Mouse (Mus musculus) embryonic facial prominence, embryonic 15.5 days (tissue): ENCODE data around the gene Ror1. TPM values are rescaled to one million over a fixed set of nuclear protein-coding genes. Genes with fewer than 3 reads are reported as not detected.
A peak's percentile ranks its signal among the peaks of the same experiment; 100 is the strongest.

Source experiments
- ATAC-seq: fragments of 200-750 bp; cut with Nextera tagmentation; 2 replicates; pipeline ENCODE4 v1.8.0; 2017; ENCODE audit warnings: low read depth, moderate TSS enrichment; ENCODE audit not compliant: insufficient number of reproducible peaks, low FRiP score, low TSS enrichment
- H3K27ac ChIP-seq: fragments of 300-500 bp; sonication (generic); replicated peaks from 2 replicates; pipeline ENCODE4 v1.5.1; 2015; ENCODE audit warnings: mild to moderate bottlenecking, inconsistent platforms
- H3K27me3 ChIP-seq: fragments of 300-500 bp; sonication (generic); 2 replicates; pipeline ENCODE4 v1.6.1; 2015; ENCODE audit warnings: inconsistent platforms
- H3K36me3 ChIP-seq: fragments of 300-500 bp; sonication (generic); 2 replicates; pipeline ENCODE4 v1.6.1; 2015; ENCODE audit warnings: mild to moderate bottlenecking, inconsistent platforms
- H3K4me1 ChIP-seq: fragments of 300-500 bp; sonication (generic); 2 replicates; pipeline ENCODE4 v1.6.1; 2015; ENCODE audit warnings: inconsistent platforms
- H3K4me2 ChIP-seq: fragments of 300-500 bp; sonication (generic); replicated peaks from 2 replicates; pipeline ENCODE4 v1.6.1; 2015; ENCODE audit warnings: mild to moderate bottlenecking, inconsistent platforms
- H3K4me3 ChIP-seq: fragments of 300-500 bp; sonication (generic); replicated peaks from 2 replicates; pipeline ENCODE4 v1.5.1; 2015; ENCODE audit warnings: mild to moderate bottlenecking, inconsistent platforms
- H3K9ac ChIP-seq: fragments of 300-500 bp; sonication (generic); 2 replicates; pipeline ENCODE4 v1.6.1; 2015; ENCODE audit warnings: inconsistent platforms
- H3K9me3 ChIP-seq: fragments of 300-500 bp; sonication (generic); replicated peaks from 2 replicates; pipeline ENCODE4 v1.6.1; 2016; ENCODE audit warnings: inconsistent platforms
- WGBS: fragments of 180-500 bp; shearing (Covaris S2); methylation state at CpG from one replicate; pipeline ENCODE4 v1.1.7; 2015; 5-methylcytosine and 5-hydroxymethylcytosine counted together
- polyA plus RNA-seq: library from polyadenylated mRNA; unstranded; fragments of >200 nt; fragmentation: Nextera tagmentation; extraction: Ambion mirVana; gene quantifications from 2 replicates; pipeline ENCODE4 v1.2.1, GENCODE M21; 2015

Ror1 gene
- polyA plus RNA-seq, 1 experiment from 2014 or later = 11.7 TPM

DNA sequence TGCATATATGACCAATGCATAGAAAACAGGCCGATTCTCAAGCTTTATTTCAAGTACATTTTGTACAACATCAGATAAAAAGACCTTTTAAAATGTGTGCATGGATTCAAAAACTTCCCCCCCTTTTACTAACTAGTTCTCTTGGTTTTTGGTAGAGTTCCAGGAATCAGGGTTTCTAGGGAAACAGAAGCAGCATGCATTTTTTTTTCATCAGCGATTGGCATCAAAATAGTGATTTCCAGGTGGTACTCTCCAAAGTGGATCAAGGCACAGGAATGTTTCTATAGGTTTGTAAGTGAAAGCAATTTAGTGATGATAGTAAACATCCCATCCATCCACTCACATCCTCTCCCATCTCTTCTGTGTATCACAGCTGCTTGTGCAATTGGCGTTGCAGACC, 98.5 kb downstream of the Ror1 start:
- H3K36me3 ChIP-seq = no peaks in the 10 kb centered on the region
- H3K9ac ChIP-seq = no peak overlapping the region
- no peak overlapping the region for H3K4me2 ChIP-seq
- no peak overlapping the region for H3K4me3 ChIP-seq
- 63% methylated on average over 3 of the region's 3 CpGs for WGBS
- no peak overlapping the region for H3K27ac ChIP-seq
- ATAC-seq = no peak
- H3K27me3 ChIP-seq = no peaks in the 10 kb centered on the region
- H3K4me1 ChIP-seq = no peaks in the 10 kb centered on the region
- H3K9me3 ChIP-seq = no peaks in the 10 kb centered on the region

- peaks cover 1% of the 10 kb centered on the region; the same call in 1 of the 2 replicates for H3K4me1 ChIP-seq
- no peak overlapping the region for H3K9ac ChIP-seq
- H3K4me3 ChIP-seq = no peak overlapping the region
- no peaks in the 10 kb centered on the region for H3K27me3 ChIP-seq
- no peaks in the 10 kb centered on the region for H3K36me3 ChIP-seq
- ATAC-seq = no peak
- WGBS = 79% methylated on average over 5 of the region's 5 CpGs
- H3K4me2 ChIP-seq = no peak overlapping the region
- no peak overlapping the region for H3K27ac ChIP-seq
- no peaks in the 10 kb centered on the region for H3K9me3 ChIP-seq
Observed at GRCm38 (mm10) chr4:100196255-100196793, 100.7 kb downstream of the Ror1 start.

DNA sequence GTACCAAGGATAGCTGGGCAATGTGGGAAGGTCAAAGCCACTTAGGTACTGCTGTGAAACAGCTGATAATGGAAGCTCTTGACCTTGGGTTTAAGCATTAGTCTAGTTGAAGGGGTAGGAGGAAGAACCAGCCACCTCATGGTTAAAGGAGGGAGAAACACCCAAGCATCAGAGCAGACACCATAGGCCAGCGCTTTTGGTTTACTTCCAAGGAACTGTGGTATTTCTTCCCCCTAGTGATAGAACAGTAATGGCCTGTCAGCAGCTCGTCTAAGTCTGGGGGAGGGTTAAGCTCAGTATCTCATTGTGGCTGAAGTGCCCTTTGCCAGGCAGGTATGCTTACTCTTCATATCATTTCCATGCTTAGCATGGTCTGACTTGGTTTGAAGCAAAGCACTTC, 102.7 kb downstream of the Ror1 start:
- H3K9me3 ChIP-seq = no peaks in the 10 kb centered on the region
- ATAC-seq = no peak
- no peaks in the 10 kb centered on the region for H3K36me3 ChIP-seq
- no peak overlapping the region for H3K4me2 ChIP-seq
- 54% methylated on average over 2 of the region's 2 CpGs for WGBS
- H3K9ac ChIP-seq = no peak overlapping the region
- peaks cover 4% of the 10 kb centered on the region; the same call in 1 of the 2 replicates for H3K4me1 ChIP-seq
- no peak overlapping the region for H3K4me3 ChIP-seq
- no peak overlapping the region for H3K27ac ChIP-seq
- H3K27me3 ChIP-seq = no peaks in the 10 kb centered on the region

DNA sequence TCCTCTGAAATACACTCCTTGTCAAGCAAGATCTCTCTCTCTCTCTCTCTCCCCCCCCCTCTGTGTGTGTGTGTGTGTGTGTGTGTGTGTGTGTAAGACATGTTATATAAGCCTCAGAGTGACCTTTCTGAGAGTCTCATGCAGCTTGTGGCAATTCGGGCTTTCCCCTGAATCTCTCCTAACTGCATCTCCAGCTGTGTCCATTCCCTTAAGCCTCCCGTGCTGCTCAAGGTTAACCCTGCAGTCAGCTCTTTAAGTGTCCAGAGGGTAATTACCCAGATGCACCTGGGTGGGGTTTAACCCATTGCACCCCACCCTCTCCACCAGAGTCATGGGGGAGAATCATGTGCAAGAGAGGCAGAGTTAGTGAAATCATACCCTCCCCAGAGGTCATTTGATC, 105.7 kb downstream of the Ror1 start:
- Histone ChIP-seq H3K36me3 (no peaks in the 10 kb centered on the region), H3K4me3 (no peak overlapping the region), H3K4me2 (no peak overlapping the region), H3K9me3 (no peaks in the 10 kb centered on the region), H3K27me3 (no peaks in the 10 kb centered on the region), H3K4me1 (peaks cover 8% of the 10 kb centered on the region; the same call in 1 of the 2 replicates), H3K27ac (no peak overlapping the region), H3K9ac (no peak overlapping the region)
- ATAC-seq = no peak
- 27% methylated on average over 2 of the region's 2 CpGs for WGBS

- H3K36me3 ChIP-seq = no peaks in the 10 kb centered on the region
- H3K27me3 ChIP-seq = no peaks in the 10 kb centered on the region
- H3K27ac ChIP-seq = no peak overlapping the region
- H3K4me3 ChIP-seq = no peak overlapping the region
- H3K4me2 ChIP-seq = no peak overlapping the region
- no peak overlapping the region for H3K9ac ChIP-seq
- peaks cover 8% of the 10 kb centered on the region; the same call in 1 of the 2 replicates for H3K4me1 ChIP-seq
- 61% methylated on average over 5 of the region's 5 CpGs for WGBS
- H3K9me3 ChIP-seq = no peaks in the 10 kb centered on the region
- ATAC-seq = no peak
Observed at GRCm38 (mm10) chr4:100203066-100203465, 107.5 kb downstream of the Ror1 start.

DNA sequence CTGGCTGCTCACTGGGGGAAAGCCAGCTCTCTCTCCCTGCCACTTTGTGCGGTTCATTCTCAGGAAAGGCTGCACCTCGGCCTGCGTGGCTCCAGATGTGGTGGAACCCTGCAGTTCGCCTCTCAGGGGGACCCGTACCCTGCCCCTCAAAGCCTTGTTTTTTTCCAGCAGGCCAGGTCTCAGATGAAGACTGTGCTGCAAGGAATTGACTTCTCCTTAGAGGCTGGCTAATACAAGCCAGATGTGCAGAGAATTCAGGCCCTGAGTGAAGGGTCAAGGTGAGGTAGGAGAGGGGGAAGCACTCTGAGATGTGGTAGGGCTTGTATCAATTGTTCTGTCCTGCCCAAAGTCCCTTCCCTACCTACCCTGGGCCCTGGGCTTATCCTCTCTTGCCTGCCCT, 108.1 kb downstream of the Ror1 start:
- H3K9ac ChIP-seq = no peak overlapping the region
- 0 out of 2 replicates have a peak, but pooled peaks have one; percentile 24 for ATAC-seq
- H3K27ac ChIP-seq = no peak overlapping the region
- peaks cover 8% of the 10 kb centered on the region; the same call in 1 of the 2 replicates for H3K4me1 ChIP-seq
- H3K27me3 ChIP-seq = no peaks in the 10 kb centered on the region
- no peaks in the 10 kb centered on the region for H3K36me3 ChIP-seq
- H3K4me3 ChIP-seq = no peak overlapping the region
- H3K9me3 ChIP-seq = no peaks in the 10 kb centered on the region
- H3K4me2 ChIP-seq = no peak overlapping the region
- 45% methylated on average over 5 of the region's 5 CpGs for WGBS

DNA sequence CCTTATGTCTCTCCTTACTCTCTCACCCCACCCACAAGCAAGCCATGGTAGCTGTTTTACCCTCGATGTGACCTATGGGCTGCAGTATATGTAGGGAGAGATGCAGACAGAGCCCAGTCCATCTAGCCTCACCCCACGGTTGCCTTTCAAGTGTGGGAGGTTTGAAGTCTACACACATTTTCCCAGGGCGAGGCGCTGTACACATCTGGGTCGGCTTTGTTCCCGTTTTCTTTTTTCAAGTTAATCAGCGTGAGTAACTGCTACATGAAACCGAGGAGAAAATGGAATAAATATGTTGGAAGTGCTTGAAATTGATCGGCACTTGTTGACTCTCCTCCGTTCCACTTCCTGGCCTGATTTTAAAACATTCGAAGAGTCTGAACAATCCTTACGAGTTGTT, 108.8 kb downstream of the Ror1 start:
- Histone ChIP-seq H3K4me1 (peaks cover 8% of the 10 kb centered on the region; the same call in 1 of the 2 replicates), H3K9ac (no peak overlapping the region), H3K27me3 (no peaks in the 10 kb centered on the region), H3K27ac (no peak overlapping the region), H3K4me3 (no peak overlapping the region), H3K4me2 (peak overlapping the region; percentile 22; the same call in 1 of the 2 replicates), H3K9me3 (no peaks in the 10 kb centered on the region), H3K36me3 (no peaks in the 10 kb centered on the region)
- no peak for ATAC-seq
- WGBS = 29% methylated on average over 12 of the region's 12 CpGs

GRCm38 (mm10) chr4:100208081-100208480, 112.5 kb downstream of the Ror1 start:
- no peak overlapping the region for H3K4me3 ChIP-seq
- H3K9ac ChIP-seq = no peak overlapping the region
- no peak overlapping the region for H3K27ac ChIP-seq
- H3K36me3 ChIP-seq = no peaks in the 10 kb centered on the region
- H3K9me3 ChIP-seq = no peaks in the 10 kb centered on the region
- no peaks in the 10 kb centered on the region for H3K27me3 ChIP-seq
- ATAC-seq = no peak
- H3K4me1 ChIP-seq = 0 out of 2 replicates have a peak, but pooled peaks cover 4% of the 10 kb centered on the region
- no peak overlapping the region for H3K4me2 ChIP-seq
- WGBS = 70% methylated on average over 4 of the region's 4 CpGs

- Histone ChIP-seq H3K27ac (no peak overlapping the region), H3K36me3 (no peaks in the 10 kb centered on the region), H3K4me3 (no peak overlapping the region), H3K4me1 (no peaks in the 10 kb centered on the region), H3K9me3 (no peaks in the 10 kb centered on the region), H3K4me2 (no peak overlapping the region), H3K27me3 (no peaks in the 10 kb centered on the region), H3K9ac (no peak overlapping the region)
- WGBS = 71% methylated on average over 4 of the region's 4 CpGs
- no peak for ATAC-seq
Observed at GRCm38 (mm10) chr4:100209106-100209505, 113.5 kb downstream of the Ror1 start.

DNA sequence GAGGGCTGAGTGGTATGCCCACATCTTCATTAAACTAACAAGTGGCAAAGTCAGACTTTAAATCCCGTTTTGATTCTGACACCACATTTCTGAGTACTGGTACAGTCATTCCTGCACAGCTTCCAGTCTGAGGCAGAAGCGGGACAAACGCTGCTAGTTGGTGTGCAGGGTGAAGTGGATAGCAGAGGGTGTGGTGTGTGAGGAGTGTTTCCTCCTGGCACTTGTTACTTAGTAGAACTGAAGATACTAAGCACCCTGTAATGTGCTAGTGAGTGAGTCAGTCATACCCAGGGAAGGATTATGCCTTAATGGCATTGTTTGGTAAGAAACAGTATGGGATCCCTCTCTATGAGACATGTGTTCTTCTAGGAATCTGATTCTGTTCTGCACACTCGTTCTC, 115.7 kb downstream of the Ror1 start:
- no peak overlapping the region for H3K9ac ChIP-seq
- no peaks in the 10 kb centered on the region for H3K36me3 ChIP-seq
- no peaks in the 10 kb centered on the region for H3K9me3 ChIP-seq
- WGBS = 73% methylated on average over 4 of the region's 4 CpGs
- H3K4me1 ChIP-seq = no peaks in the 10 kb centered on the region
- H3K4me3 ChIP-seq = no peak overlapping the region
- 0 out of 2 replicates have a peak, but pooled peaks have one; percentile 29 for ATAC-seq
- no peak overlapping the region for H3K27ac ChIP-seq
- H3K27me3 ChIP-seq = no peaks in the 10 kb centered on the region
- H3K4me2 ChIP-seq = no peak overlapping the region

- no peaks in the 10 kb centered on the region for H3K27me3 ChIP-seq
- 63% methylated on average over 13 of the region's 13 CpGs for WGBS
- no peaks in the 10 kb centered on the region for H3K4me1 ChIP-seq
- H3K4me2 ChIP-seq = no peak overlapping the region
- H3K4me3 ChIP-seq = no peak overlapping the region
- ATAC-seq = no peak
- no peak overlapping the region for H3K27ac ChIP-seq
- H3K9me3 ChIP-seq = no peaks in the 10 kb centered on the region
- no peak overlapping the region for H3K9ac ChIP-seq
- no peaks in the 10 kb centered on the region for H3K36me3 ChIP-seq
Observed at GRCm38 (mm10) chr4:100214324-100215215, 119.0 kb downstream of the Ror1 start.
